Mouse (Mus musculus): ENCODE measurements around the gene Mvk. TPM values are rescaled to one million over a fixed set of nuclear protein-coding genes. Genes with fewer than 3 reads are reported as not detected.

Gene Mvk
- polyA plus RNA-seq, 1 experiment from 2014 or later, result 57.5 TPM

- Histone ChIP-seq H3K4me2 (no peak overlapping the region), H3K27me3 (no peaks in the 10 kb centered on the region), H3K27ac (replicated peaks) (no peak overlapping the region), H3K9me3 (no peaks in the 10 kb centered on the region), H3K36me3 (no peaks in the 10 kb centered on the region), H3K9ac (no peak overlapping the region), H3K4me3 (no peak overlapping the region), H3K4me1 (replicated peaks) (peaks cover 11% of the 10 kb centered on the region)
- ATAC-seq (ENCODE audit: low read depth), result no peak
- 92% methylated on average over 14 of the region's 14 CpGs for WGBS
Measured at GRCm38 (mm10) chr5:114485685-114486084, 41.6 kb downstream of the Mvk start.

GRCm38 (mm10) chr5:114489570-114489969 lies 45.5 kb downstream of the Mvk start:
- H3K4me2 ChIP-seq, result no peak overlapping the region
- no peak for ATAC-seq (ENCODE audit: low read depth)
- 84% methylated on average over 6 of the region's 6 CpGs for WGBS

GRCm38 (mm10) chr5:114490241-114490640 lies 46.2 kb downstream of the Mvk start:
- Histone ChIP-seq H3K4me2 (no peak overlapping the region), H3K4me1 (replicated peaks) (no peaks in the 10 kb centered on the region), H3K9ac (no peak overlapping the region), H3K36me3 (no peaks in the 10 kb centered on the region), H3K9me3 (no peaks in the 10 kb centered on the region), H3K27ac (replicated peaks) (no peak overlapping the region), H3K27me3 (no peaks in the 10 kb centered on the region), H3K4me3 (no peak overlapping the region)
- no peak for ATAC-seq (ENCODE audit: low read depth)
- WGBS, result 94% methylated on average over 8 of the region's 8 CpGs

More at GRCm38 (mm10) chr5:114489570-114489969, 45.5 kb downstream of the Mvk start:
- Histone ChIP-seq H3K36me3 (no peaks in the 10 kb centered on the region), H3K4me1 (replicated peaks) (no peaks in the 10 kb centered on the region), H3K27ac (replicated peaks) (no peak overlapping the region), H3K9me3 (no peaks in the 10 kb centered on the region), H3K4me3 (no peak overlapping the region), H3K9ac (no peak overlapping the region), H3K27me3 (no peaks in the 10 kb centered on the region)

GRCm38 (mm10) chr5:114494761-114495160 lies 50.7 kb downstream of the Mvk start:
- WGBS, result 36% methylated on average over 1 of the region's 1 CpGs
- H3K4me1 ChIP-seq (replicated peaks), result no peaks in the 10 kb centered on the region
- ATAC-seq (ENCODE audit: low read depth), result no peak
- no peaks in the 10 kb centered on the region for H3K27me3 ChIP-seq
- H3K4me3 ChIP-seq, result no peak overlapping the region
- H3K9ac ChIP-seq, result no peak overlapping the region
- H3K4me2 ChIP-seq, result no peak overlapping the region
- no peaks in the 10 kb centered on the region for H3K36me3 ChIP-seq
- no peak overlapping the region for H3K27ac ChIP-seq (replicated peaks)
- no peaks in the 10 kb centered on the region for H3K9me3 ChIP-seq

- H3K9ac ChIP-seq, result no peak overlapping the region
- H3K9me3 ChIP-seq, result no peaks in the 10 kb centered on the region
- no peak overlapping the region for H3K4me3 ChIP-seq
- no peaks in the 10 kb centered on the region for H3K4me1 ChIP-seq (replicated peaks)
- H3K27ac ChIP-seq (replicated peaks), result no peak overlapping the region
- no peaks in the 10 kb centered on the region for H3K36me3 ChIP-seq
- H3K4me2 ChIP-seq, result no peak overlapping the region
- H3K27me3 ChIP-seq, result no peaks in the 10 kb centered on the region
- no peak for ATAC-seq (ENCODE audit: low read depth)
- 87% methylated on average over 9 of the region's 9 CpGs for WGBS
Measured at GRCm38 (mm10) chr5:114501252-114501651, 57.2 kb downstream of the Mvk start.

- Histone ChIP-seq H3K9ac (no peak overlapping the region), H3K27ac (replicated peaks) (no peak overlapping the region), H3K36me3 (no peaks in the 10 kb centered on the region), H3K27me3 (no peaks in the 10 kb centered on the region), H3K4me1 (replicated peaks) (peaks cover 13% of the 10 kb centered on the region), H3K4me2 (no peak overlapping the region), H3K4me3 (no peak overlapping the region), H3K9me3 (no peaks in the 10 kb centered on the region)
- WGBS, result 75% methylated on average over 6 of the region's 6 CpGs
- no peak for ATAC-seq (ENCODE audit: low read depth)
Measured at GRCm38 (mm10) chr5:114504826-114505225, 60.8 kb downstream of the Mvk start.

- Histone ChIP-seq H3K9me3 (no peaks in the 10 kb centered on the region), H3K4me3 (no peak overlapping the region), H3K27ac (replicated peaks) (no peak overlapping the region), H3K9ac (no peak overlapping the region), H3K36me3 (no peaks in the 10 kb centered on the region), H3K4me1 (replicated peaks) (peaks cover 13% of the 10 kb centered on the region), H3K27me3 (no peaks in the 10 kb centered on the region), H3K4me2 (no peak overlapping the region)
- WGBS, result 82% methylated on average over 14 of the region's 14 CpGs
- no peak for ATAC-seq (ENCODE audit: low read depth)
Measured at GRCm38 (mm10) chr5:114505260-114506085, 61.4 kb downstream of the Mvk start.

- H3K4me3 ChIP-seq, result no peak overlapping the region
- H3K36me3 ChIP-seq, result no peaks in the 10 kb centered on the region
- H3K27ac ChIP-seq (replicated peaks), result no peak overlapping the region
- peaks cover 6% of the 10 kb centered on the region; the same call in 1 of the 2 replicates for H3K27me3 ChIP-seq
- H3K9ac ChIP-seq, result no peak overlapping the region
- ATAC-seq (ENCODE audit: low read depth), result no peak
- 55% methylated on average over 12 of the region's 12 CpGs for WGBS
- peaks cover 13% of the 10 kb centered on the region for H3K4me1 ChIP-seq (replicated peaks)
- no peak overlapping the region for H3K4me2 ChIP-seq
- H3K9me3 ChIP-seq, result no peaks in the 10 kb centered on the region
Measured at GRCm38 (mm10) chr5:114507394-114507793, 63.3 kb downstream of the Mvk start.

GRCm38 (mm10) chr5:114507964-114508363 lies 63.9 kb downstream of the Mvk start:
- H3K27me3 ChIP-seq, result peaks cover 9% of the 10 kb centered on the region
- WGBS, result 60% methylated on average over 4 of the region's 4 CpGs
- ATAC-seq (ENCODE audit: low read depth), result no peak
- H3K36me3 ChIP-seq, result no peaks in the 10 kb centered on the region
- no peak overlapping the region for H3K4me3 ChIP-seq
- peaks cover 16% of the 10 kb centered on the region for H3K4me1 ChIP-seq (replicated peaks)
- no peak overlapping the region for H3K4me2 ChIP-seq
- H3K9me3 ChIP-seq, result no peaks in the 10 kb centered on the region
- H3K27ac ChIP-seq (replicated peaks), result no peak overlapping the region
- H3K9ac ChIP-seq, result no peak overlapping the region

- Histone ChIP-seq H3K4me1 (replicated peaks) (peaks cover 31% of the 10 kb centered on the region), H3K4me3 (no peak overlapping the region), H3K27ac (replicated peaks) (no peak overlapping the region), H3K27me3 (peaks cover 20% of the 10 kb centered on the region), H3K9me3 (no peaks in the 10 kb centered on the region), H3K9ac (no peak overlapping the region), H3K36me3 (no peaks in the 10 kb centered on the region), H3K4me2 (no peak overlapping the region)
- WGBS, result 45% methylated on average over 7 of the region's 7 CpGs
- no peak for ATAC-seq (ENCODE audit: low read depth)
Measured at GRCm38 (mm10) chr5:114509461-114509860, 65.4 kb downstream of the Mvk start.

All from neural tube, embryonic 13.5 days (tissue).